Mouse (Mus musculus) urinary bladder, postnatal 4 days (tissue): ENCODE measurements around the gene Sh3rf1.

Source experiments
- DNase-seq, 2 experiments: peaks; one replicate each; pipeline ENCODE4 v3.0.0; 2021 to 2022; ENCODE audit warnings: low spot score in 2 of 2

The Sh3rf1 gene

GRCm38 (mm10) chr8:61322462-61322861 lies 98.8 kb downstream of the Sh3rf1 start:
- no peak for DNase-seq

GRCm38 (mm10) chr8:61324363-61324914 lies 100.8 kb downstream of the Sh3rf1 start:
- no peak for DNase-seq

- no peak for DNase-seq
Observed at GRCm38 (mm10) chr8:61325014-61325715, 101.5 kb downstream of the Sh3rf1 start.

- no peak for DNase-seq
Observed at GRCm38 (mm10) chr8:61326281-61326680, 102.6 kb downstream of the Sh3rf1 start.

DNA sequence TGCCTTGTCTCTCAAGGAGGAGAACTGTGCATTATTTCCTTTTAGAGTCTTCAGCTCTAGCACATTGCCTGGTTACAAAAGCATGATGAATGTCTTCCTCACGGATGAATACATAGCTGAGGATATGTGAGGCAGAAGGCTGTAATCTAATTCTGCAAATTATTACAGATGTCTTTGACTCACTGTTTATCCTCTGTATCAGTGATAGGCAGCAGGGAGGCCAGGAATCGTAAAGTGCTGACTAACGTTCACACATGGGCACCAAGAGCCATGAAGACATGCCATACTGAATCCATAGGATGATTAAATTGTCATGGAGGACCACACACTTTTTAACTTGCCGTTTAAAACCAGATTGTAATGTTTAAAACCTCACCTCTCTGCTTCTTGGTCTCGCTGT lies 103.7 kb downstream of the Sh3rf1 start:
- no peak for DNase-seq

DNA sequence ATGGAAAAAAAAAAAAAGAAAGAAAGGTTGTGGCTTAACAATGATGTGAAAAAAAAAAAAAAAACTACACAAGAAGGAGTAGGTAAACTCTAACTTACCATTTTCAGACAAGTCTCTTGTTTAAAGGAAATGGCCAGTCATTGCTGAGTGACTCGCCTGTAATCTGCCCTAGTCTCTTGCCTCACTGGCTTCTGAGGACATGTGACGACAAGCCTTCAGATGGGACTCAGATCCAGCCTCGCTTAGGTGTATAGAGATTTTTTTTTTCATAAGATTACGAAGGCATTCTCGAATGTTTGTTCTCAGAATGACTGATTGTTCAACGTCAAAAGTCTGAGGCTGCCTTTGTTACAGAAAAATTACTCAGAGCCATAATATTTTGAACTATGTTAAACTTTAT lies 116.0 kb downstream of the Sh3rf1 start:
- DNase-seq = no peak

DNA sequence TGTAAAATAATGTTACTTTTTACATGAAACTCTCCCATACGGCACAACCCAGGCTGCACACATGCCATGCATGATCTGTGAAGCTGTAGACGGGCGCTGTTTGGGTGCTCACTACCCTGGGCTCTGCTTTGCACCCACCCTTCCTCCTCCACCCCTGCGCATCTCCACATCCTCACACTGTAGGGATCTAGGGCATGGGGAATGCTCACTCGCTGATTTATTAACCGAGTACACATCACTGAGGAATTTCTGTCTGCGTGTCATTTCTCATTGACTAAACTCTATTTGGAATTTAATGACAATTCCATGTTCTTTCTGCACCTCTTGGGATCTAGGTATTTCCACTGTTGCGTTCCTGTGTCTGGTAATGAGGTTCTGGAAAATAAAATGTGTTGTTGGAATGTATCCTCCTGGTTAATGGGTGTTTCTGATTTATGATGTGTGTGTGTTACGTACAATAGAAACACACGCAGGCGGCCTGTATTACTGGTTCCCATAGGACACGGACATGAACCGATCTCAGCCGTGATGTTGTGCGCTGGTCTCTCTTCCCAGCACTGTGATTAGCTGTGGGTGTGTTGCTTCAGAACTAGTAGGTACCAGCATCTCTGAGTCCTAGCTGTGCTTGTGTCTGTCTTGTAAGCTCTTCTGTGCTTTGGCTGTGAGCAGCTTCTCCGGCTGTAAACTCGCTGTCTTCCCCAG lies 116.8 kb downstream of the Sh3rf1 start:
- DNase-seq = no peak

DNA sequence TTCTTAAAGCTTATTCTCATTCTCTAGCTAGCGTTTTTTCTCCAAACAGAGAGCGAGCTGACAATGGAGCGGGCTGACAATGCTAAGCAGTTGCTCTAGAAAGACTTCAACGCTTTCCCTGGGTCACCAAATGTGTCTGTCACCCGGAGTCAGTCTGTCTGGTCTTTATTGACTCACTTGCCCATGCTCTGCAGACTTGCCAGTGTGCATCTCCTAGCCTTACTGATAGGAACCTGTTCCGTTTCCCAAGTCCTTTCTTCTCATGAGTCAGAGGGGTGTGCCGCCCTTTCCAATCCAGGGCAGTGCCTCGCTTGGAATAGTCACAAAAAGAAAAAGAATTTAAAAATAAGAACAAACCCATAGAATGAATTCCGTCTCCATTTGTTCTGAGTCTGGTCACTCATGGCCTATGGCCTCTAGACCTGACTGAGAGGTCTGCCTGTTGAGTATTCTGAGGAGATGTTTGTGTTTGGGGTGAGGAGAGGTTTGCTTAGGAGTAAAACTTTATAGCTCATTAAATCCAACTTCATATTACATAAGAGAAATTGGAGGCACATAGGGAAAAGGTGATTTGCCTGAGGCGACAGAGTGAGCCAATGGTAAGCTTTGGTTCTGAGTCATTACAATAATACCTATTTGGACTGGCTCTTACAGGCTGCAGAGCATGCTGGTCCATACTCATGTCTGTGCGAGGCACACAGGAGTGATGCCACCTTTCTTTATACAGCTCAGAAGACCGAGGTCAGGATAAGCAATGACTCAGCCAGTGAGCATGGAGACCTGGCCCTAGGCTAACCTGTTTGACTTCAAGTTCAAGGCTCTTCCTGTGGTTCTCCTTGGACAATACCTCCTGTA lies 118.1 kb downstream of the Sh3rf1 start:
- DNase-seq = no peak

DNA sequence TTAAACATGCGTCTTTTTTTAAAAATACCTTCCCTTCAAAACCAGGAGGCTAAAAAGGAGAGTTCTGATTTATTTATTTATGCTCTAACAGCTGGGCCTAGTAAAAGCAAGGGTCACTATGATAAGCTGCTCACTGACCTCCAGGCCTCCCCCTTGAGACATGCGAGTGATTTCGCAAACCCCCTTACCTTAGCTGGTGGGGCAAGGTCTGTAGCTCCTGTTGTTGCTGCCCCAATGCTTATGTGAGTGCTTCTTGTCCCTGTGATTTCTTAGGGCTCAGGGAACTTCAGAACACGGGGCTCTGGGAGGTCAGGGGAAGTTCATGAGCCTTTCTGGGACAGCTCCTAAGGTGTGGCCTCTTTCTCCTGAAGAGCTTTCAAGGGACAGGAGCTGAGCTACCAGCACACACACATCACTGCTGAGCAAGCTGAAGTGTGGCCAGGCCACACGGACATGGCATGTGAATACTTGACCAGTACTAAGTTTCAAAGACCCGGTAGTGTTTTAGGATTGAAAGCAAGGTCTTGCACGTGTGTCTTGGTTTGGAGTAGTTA lies 118.9 kb downstream of the Sh3rf1 start:
- DNase-seq = no peak

- DNase-seq = no peak
Observed at GRCm38 (mm10) chr8:61344435-61344834, 120.8 kb downstream of the Sh3rf1 start.

DNA sequence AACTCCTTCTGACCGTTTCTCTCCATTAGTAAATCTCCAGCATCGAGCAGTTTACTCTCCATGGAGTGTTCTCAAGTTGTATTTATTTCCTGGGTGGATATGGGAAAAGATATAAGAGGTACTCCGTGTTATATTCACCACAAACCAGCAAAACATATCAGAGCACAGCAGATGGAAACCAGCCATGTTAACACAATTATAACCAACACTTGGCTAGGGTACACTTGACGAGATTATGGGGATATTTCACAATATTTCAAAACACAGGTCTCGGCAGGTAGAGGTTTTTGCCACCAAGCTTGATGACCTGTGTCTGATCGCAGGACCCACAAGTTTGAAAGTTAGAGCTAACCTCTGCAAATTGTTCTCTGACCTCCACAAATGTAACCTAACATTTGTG lies 123.3 kb downstream of the Sh3rf1 start:
- no peak for DNase-seq

- no peak for DNase-seq
Observed at GRCm38 (mm10) chr8:61347526-61347925, 123.9 kb downstream of the Sh3rf1 start.

DNA sequence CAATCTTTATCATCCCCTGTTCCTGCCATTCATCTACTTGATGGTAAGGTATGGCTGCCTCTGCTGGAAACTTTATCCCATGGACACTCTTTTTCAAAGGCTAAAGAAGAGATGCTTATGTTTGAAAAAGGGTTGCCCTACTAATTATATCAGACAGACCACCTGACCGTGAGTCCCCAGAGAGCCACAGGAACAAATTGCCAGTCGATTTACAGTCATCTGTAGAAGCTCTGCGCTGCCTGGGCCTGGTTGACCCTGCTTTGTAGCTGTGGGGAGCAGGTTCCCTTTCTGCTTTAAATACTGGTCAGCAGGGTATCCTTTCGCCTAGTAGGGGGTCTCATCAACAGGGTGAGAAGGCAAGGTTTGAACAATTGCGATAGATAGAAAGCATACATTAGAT lies 124.4 kb downstream of the Sh3rf1 start:
- DNase-seq = no peak

- no peak for DNase-seq
Observed at GRCm38 (mm10) chr8:61348518-61348917, 124.8 kb downstream of the Sh3rf1 start.

GRCm38 (mm10) chr8:61350443-61350842 lies 126.8 kb downstream of the Sh3rf1 start:
- DNase-seq = no peak

- no peak for DNase-seq
Observed at GRCm38 (mm10) chr8:61351638-61352037, 128.0 kb downstream of the Sh3rf1 start.

GRCm38 (mm10) chr8:61355503-61355902 lies 131.8 kb downstream of the Sh3rf1 start:
- DNase-seq = no peak

DNA sequence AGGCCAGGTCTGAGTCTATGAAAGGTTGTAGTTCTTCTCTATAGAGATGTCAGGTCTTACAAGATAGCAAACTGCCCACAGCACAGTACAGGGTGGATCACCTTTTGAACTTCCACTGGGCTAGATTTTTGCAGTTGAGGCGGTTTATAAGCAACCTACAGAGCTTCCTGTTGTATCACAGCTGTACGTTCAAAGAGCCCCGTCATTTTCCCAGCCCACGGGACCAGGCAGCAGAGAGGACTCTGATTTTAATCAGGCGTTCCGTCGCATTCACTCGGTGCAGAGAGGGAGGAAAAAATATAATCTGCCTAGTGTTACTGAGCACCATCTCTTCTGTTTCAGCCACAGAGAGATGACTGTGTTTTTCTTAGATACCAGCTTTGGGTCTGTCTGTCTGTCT lies 135.3 kb downstream of the Sh3rf1 start:
- DNase-seq = no peak

GRCm38 (mm10) chr8:61359851-61360272 lies 136.2 kb downstream of the Sh3rf1 start:
- DNase-seq = peak in 1 of 2 experiments; percentile 31

DNA sequence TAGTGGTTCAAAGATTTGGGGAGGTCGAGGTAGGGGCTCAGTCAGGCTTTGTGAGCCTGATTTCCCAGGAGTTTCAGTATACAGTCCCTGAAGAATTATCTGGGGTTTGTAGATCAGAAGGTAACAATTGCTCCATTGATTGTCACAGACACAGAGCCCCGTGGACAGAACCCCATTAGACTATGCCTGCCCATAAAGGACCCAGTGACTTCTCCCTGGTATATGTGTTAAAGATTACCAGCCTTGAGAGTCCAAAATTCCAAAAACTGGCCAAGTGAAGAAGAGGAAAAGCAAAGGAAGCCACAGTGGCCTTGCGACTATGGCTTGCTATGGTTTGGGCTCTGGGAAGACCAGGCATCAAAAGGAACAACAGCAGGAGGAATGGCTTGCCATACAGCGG lies 136.7 kb downstream of the Sh3rf1 start:
- DNase-seq = no peak

- no peak for DNase-seq
Observed at GRCm38 (mm10) chr8:61361476-61361875, 137.8 kb downstream of the Sh3rf1 start.
